Mouse (Mus musculus) olfactory bulb, adult 2 months (tissue): Measurements from ENCODE around the gene Camta1.

Experiments used
- CTCF ChIP-seq: fragments of 200-500 bp; IDR thresholded peaks from 2 replicates; pipeline ENCODE4 v1.5.1; 2012; ENCODE audit warnings: low read depth, mild to moderate bottlenecking, low read length, moderate library complexity; ENCODE audit not compliant: insufficient read depth
- POLR2A ChIP-seq: fragments of 200-500 bp; IDR thresholded peaks from 2 replicates; pipeline ENCODE4 v1.6.1; 2012; ENCODE audit warnings: mild to moderate bottlenecking, low read depth, low read length, moderate library complexity; ENCODE audit not compliant: insufficient read depth

DNA sequence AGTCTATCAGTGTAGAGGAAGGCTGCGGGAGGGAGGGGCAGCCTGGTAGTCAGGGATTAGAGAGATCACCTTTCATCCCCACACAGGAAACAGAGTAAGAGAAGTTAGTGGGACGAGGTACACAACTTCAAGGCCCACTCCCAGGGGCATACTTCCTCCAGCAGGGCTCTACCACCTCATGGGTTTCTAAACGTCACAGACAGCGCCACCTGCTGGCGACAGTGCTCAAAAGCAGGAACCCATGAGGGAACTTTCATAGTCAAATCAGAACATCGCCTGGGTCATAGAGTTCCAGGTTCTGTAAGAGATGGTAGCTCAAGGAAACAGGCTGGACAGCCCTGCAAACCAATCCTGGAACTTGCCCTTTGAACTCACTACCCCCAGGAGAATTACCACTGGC, 871.5 kb downstream of the Camta1 start:
- TF ChIP-seq CTCF = no peak
- TF ChIP-seq POLR2A = no peak
